Mouse (Mus musculus): ENCODE data around the gene Sec14l5. TPM values are rescaled to one million over a fixed set of nuclear protein-coding genes. Genes with fewer than 3 reads are reported as not detected.
"Not testable (repeated sequence)": the region's sequence is repeated elsewhere in the genome, so short reads cannot be mapped to it uniquely, and the experiment has no call there.

Gene Sec14l5
- polyA plus RNA-seq, 1 experiment, result not detected

- WGBS, result 40% methylated on average over 4 of the region's 4 CpGs
- H3K4me1 ChIP-seq (ENCODE audit: control insufficient read depth, insufficient read depth, low read length), result no peaks in the 10 kb centered on the region
- H3K27ac ChIP-seq (ENCODE audit: insufficient read depth, low read depth, low read length), result no peak overlapping the region
- TF ChIP-seq POLR2A (IDR thresholded peaks at IDR 0.05; ENCODE audit: insufficient read depth, low read depth, low read length), result no peak
- TF ChIP-seq CTCF (IDR thresholded peaks at IDR 0.05; ENCODE audit: insufficient read depth, low read depth, low read length), result no peak
- H3K4me3 ChIP-seq (ENCODE audit: insufficient read depth, low read depth, low read length), result no peak overlapping the region
Measured at GRCm38 (mm10) chr16:5221403-5221802, 74.5 kb downstream of the Sec14l5 start.

- no peak within 1 kb of the TSS for H3K27ac ChIP-seq (ENCODE audit: insufficient read depth, low read depth, low read length)
- H3K4me1 ChIP-seq (ENCODE audit: control insufficient read depth, insufficient read depth, low read length), result no peaks in the 10 kb centered on the region
- TF ChIP-seq CTCF (IDR thresholded peaks at IDR 0.05; ENCODE audit: insufficient read depth, low read depth, low read length) (no peak), POLR2A (IDR thresholded peaks at IDR 0.05; ENCODE audit: insufficient read depth, low read depth, low read length) (no peak)
- 72% methylated on average over 6 of the region's 6 CpGs for WGBS
- no peak within 1 kb of the TSS for H3K4me3 ChIP-seq (ENCODE audit: insufficient read depth, low read depth, low read length)
Measured at GRCm38 (mm10) chr16:5222140-5222539, 75.2 kb downstream of the Sec14l5 start, which contains the start of gene AU021092. TSS of gene AU021092 (minus strand) at chr16:5222299.

- H3K4me1 ChIP-seq (ENCODE audit: control insufficient read depth, insufficient read depth, low read length); H3K4me3 ChIP-seq (ENCODE audit: insufficient read depth, low read depth, low read length); H3K27ac ChIP-seq (ENCODE audit: insufficient read depth, low read depth, low read length): not testable (repeated sequence)
- WGBS, result 0% methylated on average over 1 of the region's 1 CpGs
Measured at GRCm38 (mm10) chr16:5226534-5226933, 79.6 kb downstream of the Sec14l5 start.

GRCm38 (mm10) chr16:5227501-5227900 is 80.6 kb downstream of the Sec14l5 start:
- not testable (repeated sequence) for H3K4me1 ChIP-seq (ENCODE audit: control insufficient read depth, insufficient read depth, low read length); H3K27ac ChIP-seq (ENCODE audit: insufficient read depth, low read depth, low read length); H3K4me3 ChIP-seq (ENCODE audit: insufficient read depth, low read depth, low read length)
- 85% methylated on average over 19 of the region's 19 CpGs for WGBS

- not testable (repeated sequence) for H3K4me3 ChIP-seq (ENCODE audit: insufficient read depth, low read depth, low read length); H3K27ac ChIP-seq (ENCODE audit: insufficient read depth, low read depth, low read length); H3K4me1 ChIP-seq (ENCODE audit: control insufficient read depth, insufficient read depth, low read length)
- WGBS, result 87% methylated on average over 3 of the region's 3 CpGs
Measured at GRCm38 (mm10) chr16:5228103-5228502, 81.2 kb downstream of the Sec14l5 start.

GRCm38 (mm10) chr16:5232982-5233381 is 86.1 kb downstream of the Sec14l5 start:
- no peak overlapping the region for H3K4me3 ChIP-seq (ENCODE audit: insufficient read depth, low read depth, low read length)
- H3K27ac ChIP-seq (ENCODE audit: insufficient read depth, low read depth, low read length), result no peak overlapping the region
- 62% methylated on average over 4 of the region's 4 CpGs for WGBS
- no peak for TF ChIP-seq CTCF (IDR thresholded peaks at IDR 0.05; ENCODE audit: insufficient read depth, low read depth, low read length)
- TF ChIP-seq POLR2A (IDR thresholded peaks at IDR 0.05; ENCODE audit: insufficient read depth, low read depth, low read length), result no peak
- H3K4me1 ChIP-seq (ENCODE audit: control insufficient read depth, insufficient read depth, low read length), result peaks cover 3% of the 10 kb centered on the region; the same call in 1 of the 2 replicates

GRCm38 (mm10) chr16:5233418-5234313 is 86.8 kb downstream of the Sec14l5 start, which contains the start of gene Alg1:
TSS of gene Alg1 (plus strand) at chr16:5233621.
- Histone ChIP-seq H3K4me1 (ENCODE audit: control insufficient read depth, insufficient read depth, low read length) (peaks cover 3% of the 10 kb centered on the region; the same call in 1 of the 2 replicates), H3K4me3 (ENCODE audit: insufficient read depth, low read depth, low read length) (peak within 1 kb of the TSS; percentile 96), H3K27ac (ENCODE audit: insufficient read depth, low read depth, low read length) (peak within 1 kb of the TSS; percentile 71)
- TF ChIP-seq POLR2A (IDR thresholded peaks at IDR 0.05; ENCODE audit: insufficient read depth, low read depth, low read length) (peak; percentile 98), CTCF (IDR thresholded peaks at IDR 0.05; ENCODE audit: insufficient read depth, low read depth, low read length) (no peak)
- 2% methylated on average over 47 of the region's 47 CpGs for WGBS

Other genes with a start within 250 kb of the Sec14l5 start
- gene Nudt16l1, start 208.3 kb upstream of the Sec14l5 start, polyA plus RNA-seq (2012; ENCODE audit: insufficient read depth, insufficient read length, low replicate concordance, missing spikeins), result not detected in 2 replicates
- not detected in 2 replicates for gene Anks3, start 182.9 kb upstream of the Sec14l5 start, polyA plus RNA-seq (2012; ENCODE audit: insufficient read depth, insufficient read length, low replicate concordance, missing spikeins)
- gene Sept12, start 149.3 kb upstream of the Sec14l5 start, polyA plus RNA-seq (2012; ENCODE audit: insufficient read depth, insufficient read length, low replicate concordance, missing spikeins), result not detected in 2 replicates
- not detected in 2 replicates for gene Smim22, start 139.8 kb upstream of the Sec14l5 start, polyA plus RNA-seq (2012; ENCODE audit: insufficient read depth, insufficient read length, low replicate concordance, missing spikeins)
- gene Rogdi, start 133.6 kb upstream of the Sec14l5 start, polyA plus RNA-seq (2012; ENCODE audit: insufficient read depth, insufficient read length, low replicate concordance, missing spikeins), result not detected in 2 replicates
- gene Glyr1, start 97.2 kb upstream of the Sec14l5 start, polyA plus RNA-seq (2012; ENCODE audit: insufficient read depth, insufficient read length, low replicate concordance, missing spikeins), result 92.9 and 140 TPM in 2 replicates
- 47.7 and 78.4 TPM in 2 replicates for gene Ubn1, start 97.1 kb upstream of the Sec14l5 start, polyA plus RNA-seq (2012; ENCODE audit: insufficient read depth, insufficient read length, low replicate concordance, missing spikeins)
- not detected in 2 replicates for gene Ppl, start 14.7 kb upstream of the Sec14l5 start, polyA plus RNA-seq (2012; ENCODE audit: insufficient read depth, insufficient read length, low replicate concordance, missing spikeins)
- not detected in 2 replicates for gene Nagpa, start 56.9 kb downstream of the Sec14l5 start, polyA plus RNA-seq (2012; ENCODE audit: insufficient read depth, insufficient read length, low replicate concordance, missing spikeins)
- gene AU021092, start 75.2 kb downstream of the Sec14l5 start, polyA plus RNA-seq (2012; ENCODE audit: insufficient read depth, insufficient read length, low replicate concordance, missing spikeins), result not detected in 2 replicates
- gene Alg1, start 86.5 kb downstream of the Sec14l5 start, polyA plus RNA-seq (2012; ENCODE audit: insufficient read depth, insufficient read length, low replicate concordance, missing spikeins), result not detected in 2 replicates
- gene Eef2kmt, start 108.9 kb downstream of the Sec14l5 start, polyA plus RNA-seq (2012; ENCODE audit: insufficient read depth, insufficient read length, low replicate concordance, missing spikeins), result not detected in 2 replicates

Data from olfactory bulb, adult 2 months (tissue).